ENCODE assay signal across 13 mouse cellular contexts in the genomic region with DNA sequence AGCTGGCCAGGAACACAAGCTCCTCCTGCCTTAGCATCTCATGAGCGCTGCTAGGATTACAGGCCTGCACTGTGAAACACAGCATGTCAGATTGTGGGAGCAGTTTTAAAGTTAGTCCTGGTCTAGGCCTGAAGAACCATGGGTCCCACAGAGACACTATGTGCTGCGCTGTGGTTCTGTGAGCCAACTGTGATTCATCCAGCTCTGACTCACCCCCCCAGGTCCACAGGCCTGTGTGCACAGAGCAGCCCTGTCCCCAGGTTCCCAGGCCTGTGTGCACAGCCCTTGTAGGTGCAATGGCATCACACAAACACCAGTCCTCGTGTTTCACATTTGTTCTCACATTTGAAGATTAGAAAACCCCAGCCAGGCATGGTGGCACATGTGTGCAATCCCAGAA.
DNase-seq lines count a peak whose midpoint lies in the region; ATAC-seq and TF ChIP-seq lines count a peak whose summit lies in the region.
"Had no signal": no experiment of that assay in that cellular context is flagged by ENCODE, and none has a peak within 500 bp of the region (broad histone marks: within the 10 kb centered on the region; RNA-seq: fewer than 3 reads in every experiment).

No protein-coding gene starts in this region.

- no peak overlapping the region for H3K4me3 ChIP-seq in cerebellum, adult 2 months (replicated peaks; ENCODE audit: insufficient read depth, low read depth, low read length)
- no peak overlapping the region for H3K4me3 ChIP-seq in embryonic fibroblast, embryonic 13.5 days (ENCODE audit: insufficient read depth, low read length)
- H3K4me3 ChIP-seq in midbrain, embryonic 14.5 days (replicated peaks; ENCODE audit: low read depth, low read length) = no peak overlapping the region
- H3K4me3 ChIP-seq: erythroblast, embryonic 14.5 days; heart, embryonic 10.5 days; liver, embryonic 15.5 days had no signal

- no peak for TF ChIP-seq CTCF in cerebellum, adult 2 months (IDR thresholded peaks at IDR 0.05; ENCODE audit: borderline replicate concordance, insufficient read depth, low read depth, low read length)
- no peak for TF ChIP-seq CTCF in embryonic fibroblast, embryonic 13.5 days (IDR thresholded peaks at IDR 0.05; ENCODE audit: borderline replicate concordance, insufficient read depth, low read length)

- peaks cover 18% of the 10 kb centered on the region for H3K4me1 ChIP-seq in cerebellum, adult 2 months (ENCODE audit: control insufficient read depth, insufficient read depth, low read length)
- peaks cover 8% of the 10 kb centered on the region for H3K4me1 ChIP-seq in embryonic fibroblast, embryonic 13.5 days (ENCODE audit: control insufficient read depth, insufficient read depth, low read length)
- H3K4me1 ChIP-seq in midbrain, embryonic 14.5 days (ENCODE audit: control insufficient read depth, insufficient read depth, low read length) = no peaks in the 10 kb centered on the region; the same call in 1 of the 2 replicates

- TF ChIP-seq POLR2A in cerebellum, adult 2 months (IDR thresholded peaks at IDR 0.05; ENCODE audit: borderline replicate concordance, insufficient read depth, low read length) = no peak
- no peak for TF ChIP-seq POLR2A in embryonic fibroblast, embryonic 13.5 days (IDR thresholded peaks at IDR 0.05; ENCODE audit: low read depth, low read length)

- no peaks in the 10 kb centered on the region for H3K27me3 ChIP-seq in cerebellum, adult 2 months (ENCODE audit: control insufficient read depth, insufficient read depth, low read length)
- H3K27me3 ChIP-seq in midbrain, embryonic 14.5 days (ENCODE audit: control insufficient read depth, insufficient read depth, low read length) = no peaks in the 10 kb centered on the region
- H3K27me3 ChIP-seq: liver, embryonic 15.5 days had no signal

- no peaks in the 10 kb centered on the region for H3K9me3 ChIP-seq in midbrain, embryonic 14.5 days (ENCODE audit: control insufficient read depth, low read length)
- H3K9me3 ChIP-seq: heart, embryonic 10.5 days; liver, embryonic 15.5 days had no signal

- H3K4me2 ChIP-seq in midbrain, embryonic 14.5 days (ENCODE audit: low read length) = no peak overlapping the region
- H3K4me2 ChIP-seq: liver, embryonic 15.5 days had no signal

- ATAC-seq in midbrain, embryonic 14.5 days (ENCODE audit: low FRiP score, low TSS enrichment) = no peak

- peak overlapping the region; percentile 11; the same call in 1 of the 2 replicates for H3K27ac ChIP-seq in cerebellum, adult 2 months (ENCODE audit: insufficient read depth, low read length)
- H3K27ac ChIP-seq in embryonic fibroblast, embryonic 13.5 days (ENCODE audit: insufficient read depth, low read length) = peak overlapping the region; percentile 41; the same call in 1 of the 2 replicates
- H3K27ac ChIP-seq in midbrain, embryonic 14.5 days (replicated peaks; ENCODE audit: low read depth, low read length) = peak overlapping the region; percentile 1; the same call in 1 of the 2 replicates
- H3K27ac ChIP-seq: liver, embryonic 15.5 days had no signal

- peak in 1 of 2 experiments; percentile 48 for DNase-seq in cerebellum, adult 2 months
- DNase-seq in cerebellum, postnatal 10 days = no peak
- DNase-seq in 416B (ENCODE audit: low read depth) = peak; percentile 33
- no peak for DNase-seq in midbrain, embryonic 14.5 days
- no peak for DNase-seq in right cerebral cortex, postnatal 4 days
- DNase-seq in right cerebral cortex, postnatal 36 days (ENCODE audit: low spot score in 2 of 2) = no peak
- DNase-seq in retina, postnatal 1 day = no peak
- DNase-seq: lung, postnatal 36 days; spleen, adult 18-20 months had no signal

- WGBS in cerebellum, adult 2 months = 53% methylated on average over 3 of the region's 3 CpGs
- 83% methylated on average over 3 of the region's 3 CpGs for WGBS in midbrain, embryonic 14.5 days

- no peak overlapping the region for H3K9ac ChIP-seq in midbrain, embryonic 14.5 days (replicated peaks; ENCODE audit: low read length)
- H3K9ac ChIP-seq: liver, embryonic 15.5 days had no signal

- H3K36me3 ChIP-seq in midbrain, embryonic 14.5 days (ENCODE audit: control insufficient read depth, insufficient read depth, low read length) = peaks cover 58% of the 10 kb centered on the region
